Comparison of ENCODE assay signal across 8 mouse cellular contexts in genomic region chr13:52624038-52624437, GRCm38 (mm10). TPM values are rescaled to one million over a fixed set of nuclear protein-coding genes. Genes with fewer than 3 reads are reported as not detected.
A peak's percentile ranks its signal among the peaks of the same experiment; 100 is the strongest.
DNase-seq lines count a peak whose midpoint lies in the region; ATAC-seq and TF ChIP-seq lines count a peak whose summit lies in the region.

No protein-coding gene starts in this region.

- no peaks in the 10 kb centered on the region for H3K4me1 ChIP-seq in kidney, adult 2 months (ENCODE audit: control insufficient read depth, insufficient read depth, low read length)
- no peaks in the 10 kb centered on the region for H3K4me1 ChIP-seq in embryonic facial prominence, embryonic 11.5 days (ENCODE audit: control insufficient read depth, insufficient read depth, low read length)
- no peaks in the 10 kb centered on the region for H3K4me1 ChIP-seq in liver, adult 2 months (ENCODE audit: control insufficient read depth, insufficient read depth, low read length)

- no peaks in the 10 kb centered on the region for H3K9me3 ChIP-seq in embryonic facial prominence, embryonic 11.5 days (replicated peaks; ENCODE audit: control insufficient read depth, low read length)

- DNase-seq in kidney, adult 2 months: peak; percentile 40
- no peak for DNase-seq in kidney, adult 11 months
- DNase-seq in adrenal gland, postnatal 25 days: peak; percentile 69
- DNase-seq in embryonic facial prominence, embryonic 11.5 days (ENCODE audit: low spot score): peak; percentile 79
- peak; percentile 67 for DNase-seq in induced T-regulatory cell, adult 2 months (ENCODE audit: low read depth)
- no peak for DNase-seq in liver, adult 2 months (ENCODE audit: extremely low read depth, low read depth, low spot score)
- DNase-seq in retina, postnatal 1 day: peak; percentile 76
- DNase-seq in thymus, postnatal 4 days: peak; percentile 93

- no peaks in the 10 kb centered on the region for H3K27me3 ChIP-seq in kidney, adult 2 months (replicated peaks; ENCODE audit: control insufficient read depth, insufficient read depth, low read length)
- H3K27me3 ChIP-seq in embryonic facial prominence, embryonic 11.5 days (ENCODE audit: control insufficient read depth, insufficient read depth, low read length): no peaks in the 10 kb centered on the region
- no peaks in the 10 kb centered on the region for H3K27me3 ChIP-seq in liver, adult 2 months (ENCODE audit: control insufficient read depth, insufficient read depth, low read length)

- no peaks in the 10 kb centered on the region for H3K79me2 ChIP-seq in liver, adult 2 months (ENCODE audit: control insufficient read depth, insufficient read depth, low read length)

- H3K27ac ChIP-seq in kidney, adult 2 months (ENCODE audit: insufficient read depth, low read depth, low read length): no peak overlapping the region
- no peak overlapping the region for H3K27ac ChIP-seq in embryonic facial prominence, embryonic 11.5 days (replicated peaks; ENCODE audit: low read depth, low read length)
- no peak overlapping the region for H3K27ac ChIP-seq in liver, adult 2 months (replicated peaks; ENCODE audit: insufficient read depth, low read depth, low read length)

- peak; percentile 59 for TF ChIP-seq CTCF in kidney, adult 2 months (conservative IDR thresholded peaks at IDR 0.05; ENCODE audit: insufficient read depth, insufficient read length, low read depth, low read length)
- TF ChIP-seq CTCF in liver, adult 2 months (IDR thresholded peaks at IDR 0.05; ENCODE audit: low read depth, low read length): peak; percentile 49; the same call in 1 of the 2 replicates

- no peak overlapping the region for H3K9ac ChIP-seq in embryonic facial prominence, embryonic 11.5 days (replicated peaks; ENCODE audit: low read length)
- no peak overlapping the region for H3K9ac ChIP-seq in liver, adult 2 months (ENCODE audit: low read depth, low read length)

- 50% methylated on average over 4 of the region's 4 CpGs for WGBS in kidney, adult 2 months
- WGBS in embryonic facial prominence, embryonic 11.5 days: 57% methylated on average over 4 of the region's 4 CpGs
- WGBS in liver, adult 2 months: 48% methylated on average over 4 of the region's 4 CpGs

- no peak for TF ChIP-seq POLR2A in kidney, adult 2 months (IDR thresholded peaks at IDR 0.05; ENCODE audit: low read depth, low read length)
- TF ChIP-seq POLR2A in liver, adult 2 months (IDR thresholded peaks at IDR 0.05; ENCODE audit: extremely low read depth, insufficient read depth, low read length): no peak

- no peak overlapping the region for H3K4me2 ChIP-seq in embryonic facial prominence, embryonic 11.5 days (ENCODE audit: low read depth, low read length)

- no peaks in the 10 kb centered on the region for H3K36me3 ChIP-seq in kidney, adult 2 months (ENCODE audit: control insufficient read depth, insufficient read depth, low read length)
- no peaks in the 10 kb centered on the region for H3K36me3 ChIP-seq in embryonic facial prominence, embryonic 11.5 days (replicated peaks; ENCODE audit: control insufficient read depth, insufficient read depth, low read depth, low read length)
- no peaks in the 10 kb centered on the region for H3K36me3 ChIP-seq in liver, adult 2 months (ENCODE audit: control insufficient read depth, insufficient read depth, low read length)

- no peak overlapping the region for H3K4me3 ChIP-seq in kidney, adult 2 months (ENCODE audit: insufficient read depth, low read depth, low read length)
- no peak overlapping the region for H3K4me3 ChIP-seq in embryonic facial prominence, embryonic 11.5 days (ENCODE audit: low read depth, low read length)
- H3K4me3 ChIP-seq in liver, adult 2 months (ENCODE audit: insufficient read depth, low read depth, low read length): no peak overlapping the region

- ATAC-seq in embryonic facial prominence, embryonic 11.5 days (replicated peaks; ENCODE audit: insufficient number of reproducible peaks, low FRiP score, low TSS enrichment, low read depth): no peak

RNA-seq across cellular contexts. Expression of gene Syk, which starts 41.1 kb away (rescaled TPM):
- 1.9 and 4.7 TPM in 2 replicates for polyA plus RNA-seq in kidney, adult 2 months (2012; rRNA removed)
- total RNA-seq in adrenal gland, postnatal 25 days (2021): 3.1 and 3.4 TPM in 2 replicates
- polyA plus RNA-seq in embryonic facial prominence, embryonic 11.5 days (2014; fragmentation: Nextera tagmentation; extraction: Ambion mirVana): 2.6 and 2.9 TPM in 2 replicates
- 3.0 and 4.2 TPM in 2 replicates for total RNA-seq in liver, adult 2 months (2014; rRNA removed)
- 0.96 and 1.9 TPM in 2 replicates for polyA plus RNA-seq in liver, adult 2 months (2012; rRNA removed)

Comparison
In these comparisons a context has a peak if more than half of its experiments do, and no peak if none do; other contexts are left out.
1. DNase-seq: peak in kidney, adult 2 months (single experiment), adrenal gland, postnatal 25 days (single experiment), embryonic facial prominence, embryonic 11.5 days (single experiment), induced T-regulatory cell, adult 2 months (single experiment), retina, postnatal 1 day (single experiment) and thymus, postnatal 4 days (single experiment); none in kidney, adult 11 months (single experiment) and liver, adult 2 months (single experiment).